Mouse (Mus musculus) urinary bladder, postnatal 14 days (tissue): Measurements from ENCODE around the gene 4930426L09Rik.

Source experiments
- DNase-seq: peaks from one replicate; pipeline ENCODE4 v3.0.0; 2021; ENCODE audit warnings: low spot score

The 4930426L09Rik gene

GRCm38 (mm10) chr2:18998054-18998478 is at the start of gene 4930426L09Rik, which contains the start of gene Pip4k2a:
Gene 4930426L09Rik (plus strand): TSS chr2:18998343.
Gene Pip4k2a (minus strand): TSS chr2:18998126.
- DNase-seq: peak; percentile 91

- DNase-seq: no peak
These were observed 49.4 kb upstream of the 4930426L09Rik start for GRCm38 (mm10) chr2:18948741-18949140.

GRCm38 (mm10) chr2:18950758-18951157 is 47.4 kb upstream of the 4930426L09Rik start:
- DNase-seq: no peak

GRCm38 (mm10) chr2:18952102-18952673 is 46.0 kb upstream of the 4930426L09Rik start:
- no peak for DNase-seq

- DNase-seq: no peak
These were observed 43.7 kb upstream of the 4930426L09Rik start for GRCm38 (mm10) chr2:18954422-18954821.

GRCm38 (mm10) chr2:18955022-18955421 is 43.1 kb upstream of the 4930426L09Rik start:
- no peak for DNase-seq

GRCm38 (mm10) chr2:18955671-18956070 is 42.5 kb upstream of the 4930426L09Rik start:
- DNase-seq: no peak

GRCm38 (mm10) chr2:18956424-18956823 is 41.7 kb upstream of the 4930426L09Rik start:
- no peak for DNase-seq

GRCm38 (mm10) chr2:18956945-18957344 is 41.2 kb upstream of the 4930426L09Rik start:
- DNase-seq: no peak

GRCm38 (mm10) chr2:18957459-18957858 is 40.7 kb upstream of the 4930426L09Rik start:
- DNase-seq: no peak

GRCm38 (mm10) chr2:18958044-18958443 is 40.1 kb upstream of the 4930426L09Rik start:
- no peak for DNase-seq

GRCm38 (mm10) chr2:18958501-18958900 is 39.6 kb upstream of the 4930426L09Rik start:
- DNase-seq: no peak

- no peak for DNase-seq
These were observed 39.1 kb upstream of the 4930426L09Rik start for GRCm38 (mm10) chr2:18959008-18959407.

- DNase-seq: no peak
These were observed 38.6 kb upstream of the 4930426L09Rik start for GRCm38 (mm10) chr2:18959558-18959957.

GRCm38 (mm10) chr2:18960376-18960973 is 37.7 kb upstream of the 4930426L09Rik start:
- DNase-seq: no peak

GRCm38 (mm10) chr2:18962502-18962901 is 35.6 kb upstream of the 4930426L09Rik start:
- no peak for DNase-seq

- DNase-seq: no peak
These were observed 34.7 kb upstream of the 4930426L09Rik start for GRCm38 (mm10) chr2:18963286-18964040.

GRCm38 (mm10) chr2:18965108-18965507 is 33.0 kb upstream of the 4930426L09Rik start:
- no peak for DNase-seq

GRCm38 (mm10) chr2:18965950-18966349 is 32.2 kb upstream of the 4930426L09Rik start:
- no peak for DNase-seq

- DNase-seq: no peak
These were observed 31.6 kb upstream of the 4930426L09Rik start for GRCm38 (mm10) chr2:18966566-18966965.

GRCm38 (mm10) chr2:18967451-18968063 is 30.6 kb upstream of the 4930426L09Rik start:
- DNase-seq: no peak

- DNase-seq: no peak
These were observed 29.0 kb upstream of the 4930426L09Rik start for GRCm38 (mm10) chr2:18969066-18969681.
